Mouse (Mus musculus) small intestine, adult 2 months (tissue): Measurements from ENCODE around the gene Gsap.

ENCODE experiments used
- CTCF ChIP-seq: fragments of 200-500 bp; IDR thresholded peaks from 2 replicates; pipeline ENCODE4 v1.5.1; 2012; ENCODE audit warnings: low read depth, mild to moderate bottlenecking, control low read depth, inconsistent platforms, low read length, moderate library complexity, mixed read lengths; ENCODE audit not compliant: insufficient replicate concordance, insufficient read length; ENCODE audit errors: extremely low read depth
- POLR2A ChIP-seq: fragments of 200-500 bp; IDR thresholded peaks from 2 replicates; pipeline ENCODE4 v1.6.1; 2012; ENCODE audit warnings: low read depth, mild to moderate bottlenecking, control low read depth, inconsistent platforms, low read length, moderate library complexity

- TF ChIP-seq CTCF, result no peak
- TF ChIP-seq POLR2A, result no peak
These were observed 17.2 kb upstream of the Gsap start for GRCm38 (mm10) chr5:21168689-21169345.
